Mouse (Mus musculus): ENCODE results near the gene Taf7l. TPM values are rescaled to one million over a fixed set of nuclear protein-coding genes. Genes with fewer than 3 reads are reported as not detected.

The Taf7l gene
- not detected in 2 replicates for polyA plus RNA-seq (2015; fragmentation: Nextera tagmentation; extraction: Ambion mirVana)

- no peak within 1 kb of the TSS for H3K4me3 ChIP-seq (replicated peaks; ENCODE audit: low read length)
- no peak within 1 kb of the TSS for H3K27ac ChIP-seq (ENCODE audit: low read length)
- no peak for ATAC-seq (ENCODE audit: insufficient read depth, low FRiP score)
- 82% methylated on average over 25 of the region's 25 CpGs for WGBS
- H3K27me3 ChIP-seq (ENCODE audit: control insufficient read depth, insufficient read depth, low read length) = no peaks in the 10 kb centered on the region
- H3K9me3 ChIP-seq (replicated peaks; ENCODE audit: control insufficient read depth, low read length) = 0 out of 2 replicates have a peak, but pooled peaks cover 11% of the 10 kb centered on the region
- no peaks in the 10 kb centered on the region for H3K36me3 ChIP-seq (ENCODE audit: control insufficient read depth, insufficient read depth, low read length)
- H3K4me1 ChIP-seq (ENCODE audit: control insufficient read depth, insufficient read depth, low read length) = no peaks in the 10 kb centered on the region
- no peak within 1 kb of the TSS for H3K9ac ChIP-seq (ENCODE audit: low read length)
- H3K4me2 ChIP-seq (ENCODE audit: low read depth, low read length) = 0 out of 2 replicates have a peak within 1 kb of the TSS, but pooled peaks have one; percentile 5
Measured at GRCm38 (mm10) chrX:134476290-134476689, at the start of gene Taf7l. TSS of gene Taf7l (minus strand) at chrX:134476490.

DNA sequence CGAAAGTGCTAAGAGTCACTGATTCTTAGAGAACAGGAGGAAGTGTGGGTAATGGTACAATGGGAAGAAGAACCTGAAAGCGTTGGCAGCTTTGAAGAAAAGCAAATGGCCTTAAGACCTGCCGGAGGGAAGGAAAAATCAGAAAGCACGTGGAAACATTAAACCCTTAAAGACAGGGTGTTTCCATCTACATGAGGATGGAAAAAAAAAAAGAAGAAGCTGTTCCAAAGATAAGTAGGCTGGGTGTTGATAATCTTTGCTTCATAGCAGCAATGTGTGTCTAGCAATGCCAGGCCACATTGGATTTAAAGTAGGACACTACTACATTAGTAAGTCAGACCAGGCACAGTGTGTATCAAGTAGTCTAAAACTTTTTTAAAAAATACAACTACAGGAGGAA lies 49.0 kb upstream of the Taf7l start:
- no peak overlapping the region for H3K9ac ChIP-seq (ENCODE audit: low read length)
- H3K4me1 ChIP-seq (ENCODE audit: control insufficient read depth, insufficient read depth, low read length) = no peaks in the 10 kb centered on the region
- no peak for ATAC-seq (ENCODE audit: insufficient read depth, low FRiP score)
- no peaks in the 10 kb centered on the region for H3K27me3 ChIP-seq (ENCODE audit: control insufficient read depth, insufficient read depth, low read length)
- H3K9me3 ChIP-seq (replicated peaks; ENCODE audit: control insufficient read depth, low read length) = no peaks in the 10 kb centered on the region
- no peaks in the 10 kb centered on the region for H3K36me3 ChIP-seq (ENCODE audit: control insufficient read depth, insufficient read depth, low read length)
- WGBS = 74% methylated on average over 4 of the region's 4 CpGs
- no peak overlapping the region for H3K4me3 ChIP-seq (replicated peaks; ENCODE audit: low read length)
- H3K27ac ChIP-seq (ENCODE audit: low read length) = no peak overlapping the region
- H3K4me2 ChIP-seq (ENCODE audit: low read depth, low read length) = no peak overlapping the region

DNA sequence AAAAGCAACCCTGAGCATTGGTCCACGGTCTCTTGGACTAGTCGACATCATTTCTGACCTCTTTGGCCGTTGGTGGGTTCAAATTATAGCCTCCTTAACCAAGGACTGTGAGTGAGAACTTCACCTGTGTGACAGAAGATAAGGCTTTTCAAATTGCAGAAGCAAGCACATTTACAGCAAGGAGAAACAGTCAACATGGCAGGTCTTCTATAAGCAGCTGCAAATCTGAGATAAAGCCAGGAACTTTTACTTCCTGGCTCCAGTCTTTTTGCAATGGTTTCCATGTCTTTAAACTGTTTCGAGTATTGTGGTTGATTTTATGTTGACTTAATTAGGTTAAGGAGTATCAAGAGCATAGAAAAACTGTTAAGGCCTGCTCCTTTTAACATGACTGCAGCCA lies 47.5 kb upstream of the Taf7l start:
- no peak overlapping the region for H3K27ac ChIP-seq (ENCODE audit: low read length)
- H3K4me3 ChIP-seq (replicated peaks; ENCODE audit: low read length) = no peak overlapping the region
- no peak overlapping the region for H3K4me2 ChIP-seq (ENCODE audit: low read depth, low read length)
- 79% methylated on average over 4 of the region's 4 CpGs for WGBS
- no peak overlapping the region for H3K9ac ChIP-seq (ENCODE audit: low read length)
- no peak for ATAC-seq (ENCODE audit: insufficient read depth, low FRiP score)
- H3K36me3 ChIP-seq (ENCODE audit: control insufficient read depth, insufficient read depth, low read length) = no peaks in the 10 kb centered on the region
- H3K27me3 ChIP-seq (ENCODE audit: control insufficient read depth, insufficient read depth, low read length) = no peaks in the 10 kb centered on the region
- no peaks in the 10 kb centered on the region for H3K9me3 ChIP-seq (replicated peaks; ENCODE audit: control insufficient read depth, low read length)
- H3K4me1 ChIP-seq (ENCODE audit: control insufficient read depth, insufficient read depth, low read length) = no peaks in the 10 kb centered on the region

DNA sequence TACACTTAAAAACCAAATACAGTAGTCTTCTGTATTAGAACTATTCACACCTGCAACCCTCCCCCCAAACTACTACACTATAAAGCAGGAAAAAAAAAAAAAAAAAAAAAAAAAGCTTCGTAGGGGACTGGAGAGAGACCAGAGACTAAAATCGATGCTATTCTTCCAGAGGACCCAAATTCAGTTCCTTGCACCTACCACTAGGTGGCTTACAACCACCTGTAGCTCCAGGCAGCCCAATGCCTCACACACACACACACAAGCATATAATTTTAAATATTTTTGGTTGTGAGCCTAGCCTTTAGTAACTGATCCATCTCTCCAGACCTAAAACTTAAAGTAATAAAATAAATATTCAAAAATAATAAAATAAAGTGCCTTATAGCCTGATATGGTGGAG lies 33.2 kb upstream of the Taf7l start:
- Histone ChIP-seq H3K9ac (ENCODE audit: low read length) (no peak overlapping the region), H3K4me2 (ENCODE audit: low read depth, low read length) (no peak overlapping the region), H3K4me3 (replicated peaks; ENCODE audit: low read length) (no peak overlapping the region), H3K27me3 (ENCODE audit: control insufficient read depth, insufficient read depth, low read length) (no peaks in the 10 kb centered on the region), H3K9me3 (replicated peaks; ENCODE audit: control insufficient read depth, low read length) (no peaks in the 10 kb centered on the region), H3K4me1 (ENCODE audit: control insufficient read depth, insufficient read depth, low read length) (no peaks in the 10 kb centered on the region), H3K36me3 (ENCODE audit: control insufficient read depth, insufficient read depth, low read length) (no peaks in the 10 kb centered on the region), H3K27ac (ENCODE audit: low read length) (no peak overlapping the region)
- ATAC-seq (ENCODE audit: insufficient read depth, low FRiP score) = no peak
- 25% methylated on average over 2 of the region's 2 CpGs for WGBS

GRCm38 (mm10) chrX:134507977-134508376 lies 31.7 kb upstream of the Taf7l start:
- no peak for ATAC-seq (ENCODE audit: insufficient read depth, low FRiP score)
- WGBS = 73% methylated on average over 6 of the region's 6 CpGs
- H3K4me2 ChIP-seq (ENCODE audit: low read depth, low read length) = no peak overlapping the region
- H3K36me3 ChIP-seq (ENCODE audit: control insufficient read depth, insufficient read depth, low read length) = no peaks in the 10 kb centered on the region
- H3K27me3 ChIP-seq (ENCODE audit: control insufficient read depth, insufficient read depth, low read length) = no peaks in the 10 kb centered on the region
- no peaks in the 10 kb centered on the region for H3K4me1 ChIP-seq (ENCODE audit: control insufficient read depth, insufficient read depth, low read length)
- no peak overlapping the region for H3K4me3 ChIP-seq (replicated peaks; ENCODE audit: low read length)
- H3K27ac ChIP-seq (ENCODE audit: low read length) = no peak overlapping the region
- no peak overlapping the region for H3K9ac ChIP-seq (ENCODE audit: low read length)
- no peaks in the 10 kb centered on the region for H3K9me3 ChIP-seq (replicated peaks; ENCODE audit: control insufficient read depth, low read length)

- no peak for ATAC-seq (ENCODE audit: insufficient read depth, low FRiP score)
- H3K4me3 ChIP-seq (replicated peaks; ENCODE audit: low read length) = no peak overlapping the region
- H3K4me1 ChIP-seq (ENCODE audit: control insufficient read depth, insufficient read depth, low read length) = no peaks in the 10 kb centered on the region
- H3K9me3 ChIP-seq (replicated peaks; ENCODE audit: control insufficient read depth, low read length) = no peaks in the 10 kb centered on the region
- H3K4me2 ChIP-seq (ENCODE audit: low read depth, low read length) = no peak overlapping the region
- H3K9ac ChIP-seq (ENCODE audit: low read length) = no peak overlapping the region
- no peak overlapping the region for H3K27ac ChIP-seq (ENCODE audit: low read length)
- H3K27me3 ChIP-seq (ENCODE audit: control insufficient read depth, insufficient read depth, low read length) = no peaks in the 10 kb centered on the region; the same call in 1 of the 2 replicates
- WGBS = 81% methylated on average over 8 of the region's 8 CpGs
- H3K36me3 ChIP-seq (ENCODE audit: control insufficient read depth, insufficient read depth, low read length) = no peaks in the 10 kb centered on the region
Measured at GRCm38 (mm10) chrX:134500651-134501050, 24.4 kb upstream of the Taf7l start.

GRCm38 (mm10) chrX:134481720-134482119 lies 5.4 kb upstream of the Taf7l start:
- Histone ChIP-seq H3K36me3 (ENCODE audit: control insufficient read depth, insufficient read depth, low read length) (no peaks in the 10 kb centered on the region), H3K9me3 (replicated peaks; ENCODE audit: control insufficient read depth, low read length) (no peaks in the 10 kb centered on the region), H3K4me3 (replicated peaks; ENCODE audit: low read length) (no peak overlapping the region), H3K27me3 (ENCODE audit: control insufficient read depth, insufficient read depth, low read length) (no peaks in the 10 kb centered on the region), H3K4me1 (ENCODE audit: control insufficient read depth, insufficient read depth, low read length) (no peaks in the 10 kb centered on the region), H3K9ac (ENCODE audit: low read length) (no peak overlapping the region), H3K27ac (ENCODE audit: low read length) (no peak overlapping the region), H3K4me2 (ENCODE audit: low read depth, low read length) (no peak overlapping the region)
- 32% methylated on average over 3 of the region's 3 CpGs for WGBS
- ATAC-seq (ENCODE audit: insufficient read depth, low FRiP score) = no peak

DNA sequence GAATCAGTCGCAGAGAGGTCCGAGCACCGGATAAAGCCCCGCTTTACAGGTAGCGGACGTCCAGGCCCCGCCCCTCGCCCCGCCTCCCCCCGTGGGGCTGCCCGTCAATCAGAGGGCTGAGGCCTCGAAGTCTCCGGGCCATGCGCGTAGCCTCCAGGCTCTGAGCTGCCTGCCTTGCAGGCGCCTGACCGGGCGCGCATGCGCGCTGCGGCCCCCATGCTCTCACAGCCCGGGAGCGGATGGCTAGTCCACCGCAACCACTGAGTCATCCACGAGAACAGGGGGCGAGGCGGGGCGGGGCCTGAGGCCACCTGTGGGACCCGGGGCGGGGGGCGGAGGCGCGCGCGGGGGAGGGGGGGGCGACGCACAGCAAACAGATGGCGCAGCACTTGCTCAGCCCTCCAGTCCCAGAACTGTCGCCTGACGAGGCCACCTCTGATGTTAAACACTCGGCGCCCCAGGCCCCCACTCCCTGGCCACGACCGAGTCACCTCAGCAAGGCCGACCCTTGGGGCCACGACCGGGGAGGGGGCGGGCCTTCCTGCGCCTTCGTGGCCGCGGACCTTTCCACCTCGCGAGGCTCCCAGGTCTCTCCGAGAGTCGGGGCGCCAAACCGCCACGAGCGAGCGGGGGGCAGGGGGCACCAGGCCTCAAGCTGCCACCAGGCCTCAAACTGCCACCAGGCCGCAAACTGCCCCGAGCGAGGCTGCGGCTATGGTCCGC lies 1.1 kb downstream of the Taf7l start:
- H3K4me1 ChIP-seq (ENCODE audit: control insufficient read depth, insufficient read depth, low read length) = no peaks in the 10 kb centered on the region
- peak; percentile 33; the same call in 1 of the 2 replicates for ATAC-seq (ENCODE audit: insufficient read depth, low FRiP score)
- H3K4me3 ChIP-seq (replicated peaks; ENCODE audit: low read length) = no peak overlapping the region
- H3K27ac ChIP-seq (ENCODE audit: low read length) = no peak overlapping the region
- H3K9me3 ChIP-seq (replicated peaks; ENCODE audit: control insufficient read depth, low read length) = 0 out of 2 replicates have a peak, but pooled peaks cover 11% of the 10 kb centered on the region
- 70% methylated on average over 50 of the region's 67 CpGs for WGBS
- H3K4me2 ChIP-seq (ENCODE audit: low read depth, low read length) = 0 out of 2 replicates have a peak overlapping the region, but pooled peaks have one; percentile 5
- H3K36me3 ChIP-seq (ENCODE audit: control insufficient read depth, insufficient read depth, low read length) = no peaks in the 10 kb centered on the region
- H3K9ac ChIP-seq (ENCODE audit: low read length) = no peak overlapping the region
- no peaks in the 10 kb centered on the region for H3K27me3 ChIP-seq (ENCODE audit: control insufficient read depth, insufficient read depth, low read length)

DNA sequence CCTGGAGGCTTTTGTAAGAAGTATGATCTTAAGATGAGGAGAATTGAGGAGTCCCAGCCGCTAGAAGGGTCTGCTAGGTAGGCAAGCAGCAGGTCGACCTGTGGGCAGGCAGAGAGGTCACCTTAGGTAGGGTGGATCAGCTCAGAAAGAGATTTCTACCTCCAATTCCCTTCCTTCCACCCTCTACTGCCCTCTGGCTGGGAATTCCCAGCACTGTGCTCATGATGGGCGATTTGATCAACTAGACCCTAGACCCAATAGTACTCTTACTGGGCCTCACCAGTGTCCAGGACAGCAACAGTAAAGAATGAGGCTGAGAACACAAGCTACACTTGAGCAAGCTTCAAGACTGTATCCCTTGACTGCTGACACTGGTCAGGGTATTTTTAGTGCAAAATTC lies 49.0 kb downstream of the Taf7l start:
- Histone ChIP-seq H3K4me3 (replicated peaks; ENCODE audit: low read length) (no peak overlapping the region), H3K9ac (ENCODE audit: low read length) (no peak overlapping the region), H3K27ac (ENCODE audit: low read length) (no peak overlapping the region), H3K4me1 (ENCODE audit: control insufficient read depth, insufficient read depth, low read length) (no peaks in the 10 kb centered on the region), H3K9me3 (replicated peaks; ENCODE audit: control insufficient read depth, low read length) (no peaks in the 10 kb centered on the region), H3K27me3 (ENCODE audit: control insufficient read depth, insufficient read depth, low read length) (no peaks in the 10 kb centered on the region), H3K36me3 (ENCODE audit: control insufficient read depth, insufficient read depth, low read length) (no peaks in the 10 kb centered on the region), H3K4me2 (ENCODE audit: low read depth, low read length) (no peak overlapping the region)
- 57% methylated on average over 3 of the region's 3 CpGs for WGBS
- ATAC-seq (ENCODE audit: insufficient read depth, low FRiP score) = no peak
